Mouse (Mus musculus) thymus, postnatal 14 days (tissue): ENCODE data around the gene Mapk8ip3.

Source experiments
- DNase-seq: peaks from one replicate; pipeline ENCODE4 v3.0.0; 2021

Mapk8ip3 gene

DNA sequence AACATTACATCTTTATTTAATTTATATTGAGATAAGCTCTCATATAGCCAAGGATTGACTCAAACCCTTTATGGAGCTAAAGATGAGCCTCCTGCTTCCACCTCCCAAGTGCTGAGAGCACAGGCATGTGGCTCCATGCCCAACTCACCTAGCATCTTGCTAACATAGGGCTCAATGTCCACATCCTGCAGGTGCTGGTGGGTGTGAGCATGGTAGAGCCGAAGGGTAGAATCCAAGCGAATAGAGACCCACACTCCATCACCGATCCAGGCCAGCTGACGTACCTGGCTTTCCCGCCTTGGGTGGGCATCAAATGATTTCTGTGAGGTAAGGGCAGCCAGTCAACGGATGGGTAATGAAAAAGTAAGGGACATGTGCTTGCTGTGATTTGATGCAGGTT, 36.8 kb downstream of the Mapk8ip3 start:
- no peak for DNase-seq

DNA sequence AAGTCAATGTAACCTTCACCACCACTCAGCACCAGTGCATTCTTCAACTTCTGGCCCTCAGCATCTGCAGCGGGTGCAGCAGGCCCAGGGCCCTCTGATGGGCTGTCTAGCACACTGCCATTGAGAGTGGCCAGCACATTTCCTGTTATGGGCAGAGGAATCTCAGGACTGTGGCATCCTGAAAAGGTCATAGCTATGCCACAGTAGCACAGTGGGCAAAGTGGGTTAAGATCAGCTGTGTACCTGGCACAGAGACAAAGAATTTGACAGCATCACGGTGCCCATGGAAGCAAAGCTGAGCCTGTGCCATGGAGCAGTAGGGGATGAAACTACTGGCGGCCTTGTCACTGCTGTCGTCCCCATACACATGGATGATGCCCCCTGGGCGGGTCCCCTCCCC, 37.6 kb downstream of the Mapk8ip3 start:
- no peak for DNase-seq

DNA sequence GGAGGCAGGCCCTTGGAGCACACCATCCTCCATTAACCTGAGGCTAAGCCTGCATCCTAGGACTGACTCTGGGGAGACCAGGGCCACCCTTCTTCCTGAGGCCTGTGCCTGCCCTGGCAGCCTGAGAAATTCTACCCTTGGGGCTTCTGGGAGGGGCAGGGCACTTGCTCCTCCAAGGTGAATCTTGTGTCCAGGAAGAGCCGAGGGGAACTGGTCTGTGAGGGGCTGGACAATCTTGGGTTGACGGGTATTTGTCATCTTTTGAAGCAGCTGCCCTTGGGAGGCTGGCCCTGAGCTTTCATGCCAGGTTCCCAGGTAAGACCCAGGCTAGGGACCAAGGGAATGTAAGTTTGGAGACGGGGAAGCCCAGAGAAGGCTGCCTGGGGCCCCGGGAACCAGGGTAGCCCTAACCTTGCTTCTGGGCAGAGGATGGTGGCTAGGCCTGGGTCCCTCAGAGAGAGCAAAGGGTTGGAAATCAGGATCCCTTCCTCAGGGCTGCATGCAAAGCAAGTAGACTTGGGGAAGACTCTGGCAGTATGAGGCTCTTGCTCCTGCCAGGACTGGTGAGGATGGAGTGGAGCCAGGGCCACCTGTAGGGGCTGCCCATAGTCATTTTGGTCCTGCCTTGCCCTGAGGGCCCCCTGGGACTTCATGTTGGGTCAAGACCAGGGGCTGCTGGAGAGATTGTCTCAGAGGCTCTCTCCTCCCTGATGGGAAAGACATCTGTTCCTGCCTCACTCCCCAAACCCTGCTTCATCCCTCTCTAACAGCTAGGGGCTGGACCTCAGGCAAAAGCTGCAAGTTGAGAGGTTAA, 38.5 kb downstream of the Mapk8ip3 start:
- no peak for DNase-seq

DNA sequence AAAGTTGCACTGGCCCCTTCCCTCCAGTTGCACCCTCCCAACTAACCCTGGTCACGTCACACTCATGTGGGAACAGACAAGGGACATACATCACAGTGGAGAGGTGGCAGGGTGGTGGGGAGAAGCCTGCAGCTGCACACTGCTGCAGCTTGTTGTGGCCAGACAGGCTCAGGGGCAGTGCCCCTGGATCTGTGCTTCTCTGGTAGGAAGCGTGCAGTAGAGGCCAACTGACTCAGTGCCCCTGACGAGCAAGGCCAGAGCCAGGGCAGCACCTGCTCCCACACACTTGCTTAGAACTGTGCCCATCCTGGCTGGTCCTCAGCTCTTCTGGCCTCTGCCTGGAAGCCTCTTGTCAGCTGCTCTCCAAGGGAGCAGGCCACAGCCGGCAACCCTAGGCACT, 39.2 kb downstream of the Mapk8ip3 start:
- no peak for DNase-seq

DNA sequence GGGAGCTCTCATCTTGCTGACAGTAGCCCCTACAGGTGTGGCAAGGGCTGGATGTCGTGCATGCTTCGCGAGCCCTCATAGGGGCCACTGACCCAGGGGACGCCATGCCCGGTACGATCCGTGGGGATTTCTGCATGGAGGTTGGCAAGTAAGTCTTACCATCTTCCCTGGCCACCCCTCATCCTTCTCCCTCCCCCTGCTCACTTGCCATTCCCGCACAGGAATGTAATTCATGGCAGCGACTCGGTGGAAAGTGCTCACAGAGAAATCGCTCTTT, 39.8 kb downstream of the Mapk8ip3 start:
- no peak for DNase-seq

DNA sequence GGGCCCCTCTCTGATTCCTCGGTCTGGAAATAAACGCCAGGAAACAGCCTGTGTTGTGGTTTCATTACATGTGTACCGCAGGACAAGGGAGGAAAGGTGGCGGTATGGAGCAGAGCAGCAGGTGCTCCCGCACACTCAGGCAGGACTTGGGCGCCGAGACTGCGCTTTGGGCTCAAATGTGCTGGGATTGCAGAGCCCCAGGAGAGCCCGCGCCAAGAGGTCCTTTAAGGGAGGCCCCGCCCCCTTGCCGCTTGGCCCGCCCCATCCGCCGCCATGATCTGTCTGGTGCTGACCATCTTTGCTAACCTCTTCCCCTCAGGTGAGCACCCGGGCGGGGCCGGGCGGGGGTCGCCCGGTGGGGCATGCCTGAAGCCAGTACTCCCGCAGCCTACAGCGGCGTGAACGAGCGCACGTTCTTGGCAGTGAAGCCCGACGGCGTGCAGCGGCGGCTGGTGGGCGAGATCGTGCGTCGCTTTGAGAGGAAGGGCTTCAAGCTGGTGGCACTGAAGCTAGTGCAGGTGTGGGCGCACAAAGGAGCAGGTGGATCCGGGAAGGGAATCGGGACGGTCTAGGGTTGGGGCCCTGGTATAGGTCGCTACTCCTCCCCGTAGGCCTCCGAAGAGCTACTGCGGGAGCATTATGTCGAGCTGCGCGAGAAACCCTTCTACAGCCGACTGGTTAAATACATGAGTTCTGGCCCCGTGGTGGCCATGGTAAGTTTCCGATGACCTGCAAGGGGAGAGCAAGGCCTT, 40.4 kb downstream of the Mapk8ip3 start, which contains the start of gene Nme3:
TSS of gene Nme3 (plus strand) at position 260 of the 752 bp plus-strand sequence.
- peak; percentile 81 for DNase-seq

DNA sequence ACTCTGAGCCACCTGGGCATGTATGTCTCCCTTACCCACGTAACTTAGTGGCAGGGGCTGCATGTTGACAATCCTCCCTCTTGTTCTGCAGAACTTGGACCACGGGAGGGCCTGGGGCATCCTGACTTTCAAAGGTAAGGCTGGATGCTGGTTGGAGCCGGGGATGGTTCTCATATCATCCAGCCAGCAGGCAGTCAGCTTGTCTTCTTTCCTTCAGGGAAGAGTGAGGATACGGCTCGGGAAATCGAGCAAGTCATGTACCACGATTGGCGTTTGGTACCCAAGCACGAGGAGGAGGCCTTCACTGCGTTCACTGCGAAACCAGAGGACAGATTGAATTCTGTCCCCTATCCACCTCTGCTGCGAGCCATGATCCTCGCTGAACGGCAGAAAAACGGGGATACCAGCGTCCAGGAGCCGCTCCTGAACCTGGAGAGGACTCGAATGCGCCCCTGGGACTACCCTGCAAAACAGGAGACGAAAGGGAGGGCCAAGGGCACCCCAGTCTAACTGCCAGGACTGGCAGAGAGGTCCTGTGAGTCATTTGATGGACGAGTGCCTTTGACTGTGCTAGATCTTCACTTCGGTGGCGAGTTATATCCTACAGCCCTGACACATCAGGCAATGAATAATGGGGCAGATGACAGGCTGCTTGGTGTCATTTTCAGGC, 41.1 kb downstream of the Mapk8ip3 start:
- peak; percentile 31 for DNase-seq

DNA sequence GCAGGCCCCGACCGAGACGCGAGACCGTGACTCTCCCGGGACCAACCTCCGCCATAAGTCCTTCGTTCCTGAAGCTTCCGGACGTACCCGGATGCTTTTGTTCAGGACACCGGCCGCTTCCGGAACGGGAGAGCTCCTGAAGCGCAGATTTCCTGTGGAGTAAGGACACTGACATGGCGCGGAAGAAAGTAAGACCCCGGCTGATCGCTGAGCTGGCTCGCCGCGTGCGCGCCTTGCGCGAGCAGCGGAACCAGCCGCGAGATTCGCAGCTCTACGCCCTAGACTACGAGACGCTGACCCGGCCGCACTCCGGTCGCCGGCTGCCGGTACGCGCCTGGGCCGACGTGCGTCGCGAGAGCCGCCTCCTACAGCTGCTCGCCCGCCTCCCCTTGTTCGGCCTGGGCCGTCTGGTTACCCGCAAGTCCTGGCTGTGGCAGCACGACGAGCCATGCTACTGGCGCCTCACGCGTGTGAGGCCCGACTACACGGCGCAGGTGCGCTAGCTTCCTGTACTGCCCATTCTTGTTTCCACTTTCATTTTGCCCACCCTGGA, 41.7 kb downstream of the Mapk8ip3 start, which contains the start of the genes Eme2 and Mrps34:
TSS of gene Eme2 (minus strand) at position 93 of the 553 bp plus-strand sequence.
TSS of gene Mrps34 (plus strand) at position 122 of the 553 bp plus-strand sequence.
- peak; percentile 78 for DNase-seq

DNA sequence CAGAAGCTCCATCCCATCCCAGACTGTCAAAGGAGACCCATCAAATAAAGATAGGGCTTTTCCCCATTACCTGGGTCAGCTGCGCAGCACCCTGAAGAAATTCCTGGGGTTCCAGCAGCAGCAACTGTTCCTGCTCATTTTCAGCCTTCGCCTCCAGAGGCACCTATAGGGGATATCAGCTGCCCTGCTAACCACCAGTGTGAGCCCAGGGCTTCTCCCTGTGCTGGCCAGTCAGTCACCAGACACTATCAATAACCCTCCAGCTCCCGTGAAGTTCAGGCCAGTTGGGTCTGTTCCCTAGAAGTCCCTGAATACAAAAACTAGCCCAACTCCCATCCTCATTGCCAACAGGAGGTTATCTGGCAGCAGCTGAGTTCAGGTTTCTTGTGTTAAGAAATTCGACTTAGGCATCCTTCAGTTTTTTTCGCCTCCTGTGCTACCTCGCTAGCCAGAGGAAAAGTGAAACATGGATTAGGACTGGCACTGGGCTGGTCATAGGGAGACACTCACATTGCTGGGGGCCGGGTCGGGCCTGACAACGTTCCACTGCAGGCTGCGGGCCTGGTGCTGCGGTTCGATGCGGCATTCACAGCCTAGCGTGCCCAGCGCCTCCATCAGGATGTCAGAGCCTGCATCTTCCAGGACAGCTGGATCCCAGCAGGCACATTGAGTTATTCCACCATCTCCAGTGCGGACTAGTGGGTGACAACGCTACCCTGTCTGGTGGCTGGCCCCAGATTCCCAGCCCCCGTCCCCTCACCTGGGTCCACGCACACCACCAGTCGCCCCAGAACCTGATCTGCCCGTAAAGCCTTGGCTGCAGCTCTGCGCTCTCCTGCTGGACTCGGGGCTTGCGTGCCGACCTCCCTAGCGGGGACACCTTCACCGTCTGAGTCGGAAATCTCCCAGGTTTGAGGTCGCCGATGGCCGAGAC, 42.4 kb downstream of the Mapk8ip3 start:
- no peak for DNase-seq

DNA sequence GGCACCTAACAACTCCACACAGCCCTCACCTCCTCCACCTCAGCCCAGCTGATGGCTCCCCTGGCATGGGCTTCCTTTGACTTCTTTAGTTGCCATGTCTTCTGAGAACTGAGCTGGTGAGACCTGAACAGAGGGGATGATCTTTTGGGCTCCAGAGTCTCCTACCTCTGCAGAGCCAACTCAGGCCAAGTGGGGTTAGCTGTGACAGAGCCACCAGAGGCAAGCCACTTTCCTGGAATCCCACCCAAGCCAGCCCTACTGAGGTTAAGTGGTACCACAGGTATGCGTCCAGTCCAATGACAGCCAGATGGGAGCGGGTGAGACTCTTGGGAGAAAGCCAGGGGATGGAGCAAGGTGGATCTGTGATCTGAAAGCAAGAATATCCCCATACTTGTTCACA, 43.5 kb downstream of the Mapk8ip3 start:
- DNase-seq, result no peak

DNA sequence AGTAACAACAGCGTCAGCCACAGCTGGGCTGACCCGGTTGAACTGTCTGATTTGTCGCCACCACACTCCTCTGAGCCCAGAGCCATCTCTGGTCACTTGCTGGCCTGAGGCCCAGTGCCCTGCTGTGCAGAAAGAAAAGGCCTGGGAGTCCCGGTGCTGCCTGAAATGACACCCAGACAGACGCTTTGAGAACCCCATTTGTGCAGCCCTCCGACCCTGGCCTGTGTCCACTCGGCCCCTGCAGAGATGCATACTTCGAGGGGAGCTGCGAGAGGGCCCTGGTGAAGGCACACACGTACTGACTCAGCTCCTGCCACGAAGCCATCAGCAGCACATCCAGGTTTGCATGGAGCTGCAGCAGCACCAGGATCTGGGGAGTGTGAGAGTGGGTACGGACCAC, 44.0 kb downstream of the Mapk8ip3 start:
- DNase-seq, result no peak

DNA sequence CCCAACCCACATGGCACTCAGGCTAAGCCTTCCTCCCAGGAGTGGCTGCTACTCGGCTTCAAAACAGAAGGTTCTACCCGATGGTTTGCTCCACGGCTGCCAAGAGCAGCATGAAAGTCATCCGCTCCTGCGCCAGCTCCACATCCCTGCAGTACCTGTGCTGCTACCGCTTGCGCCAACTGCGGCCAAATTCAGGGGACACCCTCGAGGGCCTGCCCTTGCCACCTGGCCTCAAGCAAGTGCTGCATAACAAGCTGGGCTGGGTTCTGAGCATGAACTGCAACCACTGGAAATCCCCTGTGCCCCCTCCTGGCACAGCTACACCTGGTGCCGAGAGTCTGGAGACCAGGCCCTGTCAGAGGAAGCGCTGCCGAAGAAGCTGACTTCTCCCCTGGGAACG, 45.5 kb downstream of the Mapk8ip3 start:
- DNase-seq, result no peak

DNA sequence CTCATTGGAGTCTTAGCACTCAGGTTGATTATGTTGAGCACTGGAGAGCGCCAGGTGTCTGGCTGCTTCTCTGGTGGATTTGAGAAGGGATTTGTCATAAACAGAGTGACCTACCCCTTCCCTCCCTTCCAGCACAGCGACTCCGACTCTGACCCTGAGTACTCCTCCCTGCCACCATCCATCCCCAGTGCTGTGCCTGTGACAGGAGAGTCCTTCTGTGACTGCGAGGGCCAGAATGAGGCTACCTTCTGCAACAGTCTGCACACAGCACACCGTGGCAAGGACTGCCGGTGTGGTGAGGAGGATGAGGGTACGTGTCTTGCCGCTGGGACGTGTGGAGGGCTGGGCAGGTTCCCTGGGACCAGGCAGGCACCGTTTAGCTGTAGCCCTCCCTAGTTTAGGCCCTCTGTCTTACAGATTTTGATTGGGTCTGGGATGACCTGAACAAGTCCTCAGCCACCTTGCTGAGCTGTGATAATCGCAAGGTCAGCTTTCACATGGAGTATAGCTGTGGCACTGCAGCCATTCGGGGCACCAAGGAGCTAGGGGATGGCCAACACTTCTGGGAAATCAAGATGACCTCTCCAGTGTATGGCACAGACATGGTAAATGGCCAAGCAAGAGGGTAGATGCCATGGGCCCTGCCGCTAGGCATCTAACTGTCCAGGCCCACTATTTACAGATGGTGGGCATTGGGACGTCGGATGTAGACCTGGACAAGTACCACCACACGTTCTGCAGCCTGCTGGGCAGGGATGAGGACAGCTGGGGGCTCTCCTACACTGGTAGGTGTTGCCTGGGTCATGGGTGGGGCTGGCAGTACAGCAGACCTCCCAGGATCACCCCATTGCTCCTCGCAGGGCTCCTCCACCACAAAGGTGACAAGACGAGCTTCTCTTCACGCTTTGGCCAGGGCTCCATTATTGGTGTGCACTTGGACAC, 46.4 kb downstream of the Mapk8ip3 start:
- DNase-seq, result no peak

DNA sequence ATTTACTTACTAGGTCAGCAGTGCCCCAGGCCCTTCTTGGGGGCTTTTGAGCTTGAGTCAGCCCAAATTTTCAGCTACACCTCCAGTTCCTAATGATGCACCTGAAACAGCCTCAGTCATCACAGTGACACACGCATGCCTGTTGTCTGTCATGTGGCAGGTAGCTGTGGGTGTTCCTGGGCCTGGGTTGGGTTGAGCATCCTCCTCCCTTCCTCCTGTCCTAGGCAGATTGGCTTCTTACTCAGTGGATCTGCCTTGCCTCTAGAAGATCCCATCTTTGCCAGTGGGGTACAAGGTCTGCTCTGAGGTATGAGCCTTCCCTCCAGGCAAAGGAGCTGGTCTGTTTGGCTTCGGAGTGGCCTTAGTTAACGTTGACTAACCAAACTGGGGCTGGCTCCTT, 47.9 kb downstream of the Mapk8ip3 start:
- DNase-seq, result no peak

DNA sequence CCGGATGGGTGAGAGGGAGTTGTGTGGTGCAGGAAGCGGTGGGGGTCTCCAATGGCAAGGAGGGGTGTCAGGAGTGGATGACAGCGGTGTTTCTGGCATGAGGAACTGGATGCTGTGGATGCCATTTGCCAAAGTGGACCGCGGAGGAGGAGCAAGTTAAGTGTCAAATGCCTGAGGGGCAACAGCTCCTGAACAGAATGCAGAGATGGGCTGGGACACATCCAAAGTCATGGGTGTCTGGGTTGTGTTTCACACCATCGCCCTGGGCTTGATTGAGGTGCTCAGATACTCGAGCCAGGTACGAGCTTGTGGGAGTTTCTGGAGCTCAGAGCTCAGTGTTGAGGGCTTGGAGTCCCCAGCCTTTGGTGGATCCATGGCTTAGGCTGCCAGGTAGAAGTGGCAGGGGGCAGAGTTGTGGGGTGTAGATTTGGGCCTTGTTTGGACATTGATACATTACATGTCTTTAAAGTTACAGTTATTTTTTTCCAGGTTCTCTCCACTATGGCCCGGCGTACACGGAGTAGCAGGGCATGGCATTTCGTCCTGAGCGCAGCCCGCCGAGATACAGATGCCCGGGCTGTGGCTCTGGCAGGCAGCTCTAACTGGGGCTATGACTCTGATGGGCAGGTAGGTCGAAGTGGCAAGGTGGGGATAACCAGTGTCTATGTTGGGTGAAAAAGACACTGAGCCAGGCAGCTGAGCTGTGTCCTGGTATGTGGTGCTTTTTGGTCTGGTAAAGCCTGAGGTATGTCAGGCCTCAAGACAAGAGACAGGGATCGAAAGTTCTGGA, 49.3 kb downstream of the Mapk8ip3 start:
- peak; percentile 40 for DNase-seq

DNA sequence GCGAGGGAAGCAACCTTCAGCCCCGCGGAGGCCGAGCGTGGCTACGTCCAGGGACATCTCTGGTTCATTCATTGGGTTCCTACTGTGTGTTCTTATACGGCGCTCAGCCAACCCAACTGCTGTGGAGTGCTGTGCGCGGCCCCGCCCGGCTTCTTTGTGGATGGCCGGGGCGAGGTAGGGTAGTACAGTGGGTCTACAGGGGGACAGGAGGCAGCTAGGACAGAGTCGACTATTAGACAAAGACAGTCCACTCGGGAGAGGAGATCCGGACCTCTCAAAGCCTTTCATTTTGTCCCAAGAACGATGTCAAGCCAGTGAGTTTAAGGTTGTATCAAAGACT, 49.9 kb downstream of the Mapk8ip3 start:
- DNase-seq, result no peak

DNA sequence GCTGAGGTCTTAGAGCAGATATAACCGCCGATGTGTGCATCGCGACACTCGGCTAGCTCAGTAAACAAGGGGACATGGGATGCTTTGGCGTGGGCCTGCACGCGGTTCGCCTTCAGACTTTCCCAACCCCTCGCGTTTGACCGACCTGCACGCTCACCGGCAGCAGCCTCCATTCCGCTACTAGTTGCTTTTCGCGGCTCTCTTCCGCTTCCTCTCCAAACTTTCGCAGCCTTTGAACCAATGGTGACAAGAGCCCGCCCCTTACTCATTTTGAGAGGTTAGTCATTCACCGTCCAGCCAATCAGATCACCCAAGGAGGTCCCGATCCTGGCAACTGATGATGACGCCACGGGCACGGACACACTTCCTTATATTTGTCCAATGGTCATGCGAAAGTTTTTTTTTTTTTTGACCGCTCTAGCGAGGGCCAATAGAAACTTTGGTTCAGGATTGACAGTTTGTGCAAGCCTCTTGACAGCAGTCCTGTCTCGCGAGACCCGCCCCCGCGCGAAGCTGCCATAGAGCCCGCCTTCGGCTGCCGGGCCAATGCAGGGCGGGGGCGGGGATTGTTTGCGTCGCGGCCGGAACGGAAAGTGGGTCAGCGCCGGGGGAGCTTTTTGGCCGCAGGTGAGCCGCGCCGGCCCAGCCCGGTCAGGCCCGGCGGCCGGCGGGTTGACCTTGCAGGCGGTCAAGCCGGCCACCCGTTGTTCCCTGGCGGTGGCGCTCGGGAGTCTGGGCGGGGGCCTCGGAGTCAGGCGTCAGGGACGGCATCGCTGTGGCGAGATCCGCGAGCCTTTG, 50.4 kb downstream of the Mapk8ip3 start, which contains the start of the genes Nubp2 and Spsb3:
TSS of gene Nubp2 (minus strand) at position 216 of the 798 bp plus-strand sequence.
TSS of gene Spsb3 (plus strand) at position 510 of the 798 bp plus-strand sequence.
- peak; percentile 98 for DNase-seq

DNA sequence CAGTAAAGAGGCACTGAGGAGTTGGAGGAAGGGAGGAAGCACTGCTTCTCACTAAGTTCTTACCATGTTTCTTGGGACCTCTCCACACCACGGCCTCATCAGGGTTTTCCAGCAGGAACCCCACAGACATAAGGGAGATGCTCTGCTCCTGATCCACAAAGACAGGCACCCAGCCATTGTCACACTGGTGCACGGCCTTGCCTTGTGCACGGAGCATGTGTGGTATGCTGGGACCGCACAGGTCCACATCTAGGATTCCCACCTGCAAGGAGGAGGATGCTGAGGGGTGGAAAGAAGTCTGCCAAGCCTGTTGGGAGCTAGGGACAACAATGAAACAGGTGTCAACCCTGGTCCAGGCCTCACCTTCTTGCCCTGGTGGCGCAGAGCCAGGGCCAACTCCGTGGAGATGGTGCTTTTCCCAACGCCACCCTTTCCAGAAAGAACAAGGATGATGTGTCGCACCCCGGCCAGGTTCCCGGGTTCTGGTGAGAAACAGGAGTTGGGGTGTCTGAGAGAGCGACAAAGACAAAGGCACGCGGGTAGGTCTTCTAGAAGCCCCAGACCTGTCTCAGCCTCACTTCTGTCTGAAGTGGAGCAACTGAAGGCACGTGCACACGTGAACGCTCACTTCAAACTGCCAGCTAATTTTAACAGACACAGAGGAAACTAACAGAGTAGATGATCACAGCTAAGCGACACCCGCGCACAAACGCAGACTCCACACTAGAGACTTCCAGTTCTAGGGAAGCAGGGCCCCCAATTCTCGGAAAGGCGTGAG, 51.2 kb downstream of the Mapk8ip3 start:
- DNase-seq, result no peak
